Mouse (Mus musculus) gastrocnemius, adult 2 months (tissue): Measurements from ENCODE around the gene 1600002K03Rik. TPM values are rescaled to one million over a fixed set of nuclear protein-coding genes. Genes with fewer than 3 reads are reported as not detected.

ENCODE experiments used
- DNase-seq: peaks from one replicate; pipeline ENCODE4 v3.0.0; 2022
- H3K27ac ChIP-seq: fragments of 200-600 bp; 2 replicates; pipeline ENCODE4 v1.8.1; 2022; ENCODE audit warnings: mild to moderate bottlenecking
- H3K4me3 ChIP-seq: fragments of 200-600 bp; 2 replicates; pipeline ENCODE4 v1.8.1; 2022; ENCODE audit warnings: mild to moderate bottlenecking, moderate library complexity
- CTCF ChIP-seq: fragments of 200-600 bp; IDR thresholded peaks from 2 replicates; pipeline ENCODE4 v1.8.1; 2022; ENCODE audit warnings: antibody characterized with exemption, mild to moderate bottlenecking, moderate library complexity
- intact Hi-C: fragments of 180-260 bp; cut with DNase I; formaldehyde crosslinking; loops from one replicate; pipeline ENCODE4 v1.15.1; 2025
- total RNA-seq, 2 experiments: library from RNA; stranded (reverse); gene quantifications; 2 replicates each; pipeline ENCODE4 v1.2.3; 2021

The 1600002K03Rik gene
- total RNA-seq, 2 experiments from 2014 or later = 6.6 to 7.1 TPM

GRCm38 (mm10) chr10:80136179-80136951 lies 36.4 kb upstream of the 1600002K03Rik start:
- no peak for DNase-seq
- H3K4me3 ChIP-seq = no peak overlapping the region
- no peak overlapping the region for H3K27ac ChIP-seq
- no peak for TF ChIP-seq CTCF
- intact Hi-C loops = no loop called here

- peak overlapping the region; percentile 26 for H3K4me3 ChIP-seq
- no peak for DNase-seq
- TF ChIP-seq CTCF = no peak
- no peak overlapping the region for H3K27ac ChIP-seq
- intact Hi-C loops = no loop called here
Observed at GRCm38 (mm10) chr10:80136952-80137625, 35.7 kb upstream of the 1600002K03Rik start.

- no peak for DNase-seq
- H3K27ac ChIP-seq = no peak overlapping the region
- TF ChIP-seq CTCF = no peak
- H3K4me3 ChIP-seq = peak overlapping the region; percentile 75
- intact Hi-C loops = loop anchor here (2.0 kb wide), 1 partner anchor 19 kb away; no protein-coding TSS in a partner anchor
Observed at GRCm38 (mm10) chr10:80137626-80138552, 34.9 kb upstream of the 1600002K03Rik start.

GRCm38 (mm10) chr10:80138553-80139438 lies 33.9 kb upstream of the 1600002K03Rik start, which contains the start of gene Atp5d:
TSS of gene Atp5d (plus strand) at chr10:80138632.
- Histone ChIP-seq H3K4me3 (peak within 1 kb of the TSS; percentile 75), H3K27ac (peak within 1 kb of the TSS; percentile 68)
- intact Hi-C loops = loop anchor here (2.0 kb wide), 1 partner anchor 20 kb away; no protein-coding TSS in a partner anchor
- TF ChIP-seq CTCF = no peak
- DNase-seq = peak; percentile 79

- DNase-seq = no peak
- intact Hi-C loops = loop anchor here (2.0 kb wide), 1 partner anchor 21 kb away; no protein-coding TSS in a partner anchor
- H3K27ac ChIP-seq = peak overlapping the region; percentile 68
Observed at GRCm38 (mm10) chr10:80139439-80139775, 33.3 kb upstream of the 1600002K03Rik start.

GRCm38 (mm10) chr10:80139975-80140665 lies 32.6 kb upstream of the 1600002K03Rik start:
- intact Hi-C loops = loop anchor here (2.0 kb wide), 2 partner anchors 21 to 153 kb away; no protein-coding TSS in a partner anchor
- H3K4me3 ChIP-seq = no peak overlapping the region
- peak overlapping the region; percentile 98; the same call in 1 of the 2 replicates for H3K27ac ChIP-seq
- no peak for DNase-seq
- TF ChIP-seq CTCF = no peak

More at GRCm38 (mm10) chr10:80139439-80139775, 33.3 kb upstream of the 1600002K03Rik start:
- peak overlapping the region; percentile 75 for H3K4me3 ChIP-seq
- no peak for TF ChIP-seq CTCF

- no peak for TF ChIP-seq CTCF
- DNase-seq = no peak
- intact Hi-C loops = loop anchor here (1.0 to 2.0 kb wide), 2 partner anchors 25 to 154 kb away; partner anchors contain the start of gene Stk11
- peak within 1 kb of the TSS; percentile 98 for H3K27ac ChIP-seq
- peak within 1 kb of the TSS; percentile 95 for H3K4me3 ChIP-seq
Observed at GRCm38 (mm10) chr10:80140666-80141035, 32.1 kb upstream of the 1600002K03Rik start, which contains the start of gene Cbarp. TSS of gene Cbarp (minus strand) at chr10:80140835.

- intact Hi-C loops = loop anchor here (1.0 to 2.0 kb wide), 2 partner anchors 26 to 154 kb away; partner anchors contain the start of gene Stk11
Observed at GRCm38 (mm10) chr10:80141243-80141642, 31.5 kb upstream of the 1600002K03Rik start.

GRCm38 (mm10) chr10:80141786-80142529 lies 30.8 kb upstream of the 1600002K03Rik start:
- TF ChIP-seq CTCF = no peak
- peak overlapping the region; percentile 98 for H3K27ac ChIP-seq
- peak overlapping the region; percentile 95 for H3K4me3 ChIP-seq
- intact Hi-C loops = loop anchor here (1.0 to 2.0 kb wide), 2 partner anchors 27 to 155 kb away; partner anchors contain the start of gene Stk11
- peak; percentile 96 for DNase-seq

More at GRCm38 (mm10) chr10:80141243-80141642, 31.5 kb upstream of the 1600002K03Rik start:
- peak; percentile 71 for TF ChIP-seq CTCF
- H3K4me3 ChIP-seq = peak overlapping the region; percentile 95
- H3K27ac ChIP-seq = peak overlapping the region; percentile 98
- DNase-seq = peak; percentile 97

GRCm38 (mm10) chr10:80142530-80142925 lies 30.2 kb upstream of the 1600002K03Rik start:
- no peak for TF ChIP-seq CTCF
- Histone ChIP-seq H3K27ac (peak overlapping the region; percentile 98), H3K4me3 (peak overlapping the region; percentile 95)
- peak; percentile 56 for DNase-seq
- intact Hi-C loops = no loop called here
